Mouse (Mus musculus) liver, adult 2 months (tissue): Measurements from ENCODE around the gene Olfr1420.

Source experiments
- CTCF ChIP-seq: fragments of 200-500 bp; IDR thresholded peaks from 2 replicates; pipeline ENCODE4 v1.5.1; 2011; ENCODE audit warnings: low read depth, low read length, control low read depth
- POLR2A ChIP-seq: fragments of 200-500 bp; IDR thresholded peaks from 2 replicates; pipeline ENCODE4 v1.6.1; 2011; ENCODE audit warnings: low read length, control low read depth; ENCODE audit not compliant: insufficient read depth; ENCODE audit errors: extremely low read depth

DNA sequence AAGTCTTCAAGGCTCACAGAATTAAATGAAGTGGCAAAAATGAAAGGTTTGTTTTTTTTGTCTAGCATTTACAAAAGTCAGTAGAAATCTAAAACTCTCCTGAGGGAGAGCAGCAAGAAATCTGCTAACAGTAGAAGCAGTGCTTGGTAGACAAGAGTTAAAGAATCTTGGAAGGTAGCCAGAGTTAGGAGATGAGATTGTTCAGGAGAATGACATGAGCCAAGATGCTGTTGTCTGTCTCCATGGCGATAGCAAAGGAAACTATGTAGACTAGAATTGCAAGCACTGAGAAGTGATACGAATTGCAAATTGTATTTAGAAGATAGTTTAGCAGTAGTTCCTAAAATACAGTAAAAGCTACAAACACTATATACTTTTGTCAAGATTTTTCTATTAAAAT is 29.4 kb downstream of the Olfr1420 start:
- TF ChIP-seq CTCF (no peak), POLR2A (no peak)
